Mouse (Mus musculus): ENCODE data around the gene Olfr101. TPM values are rescaled to one million over a fixed set of nuclear protein-coding genes. Genes with fewer than 3 reads are reported as not detected.
A peak's percentile ranks its signal among the peaks of the same experiment; 100 is the strongest.

Gene Olfr101
- not detected in 2 replicates for polyA plus RNA-seq (2012; rRNA removed)

GRCm38 (mm10) chr17:37304213-37304612 lies at the start of gene Olfr101:
Olfr101 (minus strand) TSS chr17:37304313.
- no peak within 1 kb of the TSS for H3K27ac ChIP-seq (ENCODE audit: insufficient read depth, low read length)
- H3K4me3 ChIP-seq (ENCODE audit: insufficient read depth, low read length): no peak within 1 kb of the TSS
- H3K4me1 ChIP-seq (ENCODE audit: control insufficient read depth, insufficient read depth, low read length): no peaks in the 10 kb centered on the region
- TF ChIP-seq CTCF (IDR thresholded peaks at IDR 0.05; ENCODE audit: extremely low read depth, insufficient read depth, low read length) (no peak), POLR2A (IDR thresholded peaks at IDR 0.05; ENCODE audit: extremely low read depth, insufficient read depth, low read length) (no peak)

- H3K4me3 ChIP-seq (ENCODE audit: insufficient read depth, low read length): no peak within 1 kb of the TSS
- H3K4me1 ChIP-seq (ENCODE audit: control insufficient read depth, insufficient read depth, low read length): no peaks in the 10 kb centered on the region
- TF ChIP-seq POLR2A (IDR thresholded peaks at IDR 0.05; ENCODE audit: extremely low read depth, insufficient read depth, low read length): no peak
- TF ChIP-seq CTCF (IDR thresholded peaks at IDR 0.05; ENCODE audit: extremely low read depth, insufficient read depth, low read length): no peak
- H3K27ac ChIP-seq (ENCODE audit: insufficient read depth, low read length): no peak within 1 kb of the TSS
Measured at GRCm38 (mm10) chr17:37339598-37339997, 35.5 kb upstream of the Olfr101 start, which contains the start of gene Olfr103. Olfr103 (minus strand) TSS chr17:37339698.

GRCm38 (mm10) chr17:37316954-37317353 lies 12.8 kb upstream of the Olfr101 start, which contains the start of gene Olfr102:
Olfr102 (minus strand) TSS chr17:37317054.
- H3K4me3 ChIP-seq (ENCODE audit: insufficient read depth, low read length): no peak within 1 kb of the TSS
- no peak within 1 kb of the TSS for H3K27ac ChIP-seq (ENCODE audit: insufficient read depth, low read length)
- TF ChIP-seq CTCF (IDR thresholded peaks at IDR 0.05; ENCODE audit: extremely low read depth, insufficient read depth, low read length): no peak
- TF ChIP-seq POLR2A (IDR thresholded peaks at IDR 0.05; ENCODE audit: extremely low read depth, insufficient read depth, low read length): no peak
- H3K4me1 ChIP-seq (ENCODE audit: control insufficient read depth, insufficient read depth, low read length): no peaks in the 10 kb centered on the region

GRCm38 (mm10) chr17:37310146-37310699 lies 6.1 kb upstream of the Olfr101 start:
- no peak overlapping the region for H3K27ac ChIP-seq (ENCODE audit: insufficient read depth, low read length)
- H3K4me1 ChIP-seq (ENCODE audit: control insufficient read depth, insufficient read depth, low read length): no peaks in the 10 kb centered on the region
- no peak for TF ChIP-seq CTCF (IDR thresholded peaks at IDR 0.05; ENCODE audit: extremely low read depth, insufficient read depth, low read length)
- no peak for TF ChIP-seq POLR2A (IDR thresholded peaks at IDR 0.05; ENCODE audit: extremely low read depth, insufficient read depth, low read length)
- no peak overlapping the region for H3K4me3 ChIP-seq (ENCODE audit: insufficient read depth, low read length)

DNA sequence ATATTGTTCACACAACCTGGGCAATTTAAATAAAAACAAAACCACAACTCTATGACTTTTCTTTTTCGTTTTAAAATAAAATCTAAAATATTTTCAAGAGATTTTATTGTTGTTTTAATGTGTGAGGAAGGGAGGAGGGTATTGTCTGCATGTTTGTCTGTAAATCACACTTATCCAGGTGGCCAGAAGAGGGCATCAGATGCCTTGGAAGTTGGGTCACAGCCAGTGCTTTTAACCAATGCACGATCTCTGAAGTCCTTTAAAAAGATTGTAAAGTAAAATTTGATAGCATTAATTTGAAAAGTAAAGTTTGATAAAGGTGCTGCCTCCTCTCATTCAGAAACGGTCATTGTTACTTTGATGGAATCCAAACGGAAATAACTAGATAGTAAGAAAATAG lies 4.4 kb upstream of the Olfr101 start:
- Histone ChIP-seq H3K27ac (ENCODE audit: insufficient read depth, low read length) (no peak overlapping the region), H3K4me1 (ENCODE audit: control insufficient read depth, insufficient read depth, low read length) (no peaks in the 10 kb centered on the region), H3K4me3 (ENCODE audit: insufficient read depth, low read length) (no peak overlapping the region)
- TF ChIP-seq CTCF (IDR thresholded peaks at IDR 0.05; ENCODE audit: extremely low read depth, insufficient read depth, low read length): 0 out of 2 replicates have a peak, but pooled peaks have one; percentile 17
- no peak for TF ChIP-seq POLR2A (IDR thresholded peaks at IDR 0.05; ENCODE audit: extremely low read depth, insufficient read depth, low read length)

- H3K4me3 ChIP-seq (ENCODE audit: insufficient read depth, low read length): no peak within 1 kb of the TSS
- H3K4me1 ChIP-seq (ENCODE audit: control insufficient read depth, insufficient read depth, low read length): no peaks in the 10 kb centered on the region
- H3K27ac ChIP-seq (ENCODE audit: insufficient read depth, low read length): no peak within 1 kb of the TSS
- TF ChIP-seq POLR2A (IDR thresholded peaks at IDR 0.05; ENCODE audit: extremely low read depth, insufficient read depth, low read length): no peak
- no peak for TF ChIP-seq CTCF (IDR thresholded peaks at IDR 0.05; ENCODE audit: extremely low read depth, insufficient read depth, low read length)
Measured at GRCm38 (mm10) chr17:37283360-37283759, 20.8 kb downstream of the Olfr101 start, which contains the start of gene Olfr99. Olfr99 (minus strand) TSS chr17:37283460.

DNA sequence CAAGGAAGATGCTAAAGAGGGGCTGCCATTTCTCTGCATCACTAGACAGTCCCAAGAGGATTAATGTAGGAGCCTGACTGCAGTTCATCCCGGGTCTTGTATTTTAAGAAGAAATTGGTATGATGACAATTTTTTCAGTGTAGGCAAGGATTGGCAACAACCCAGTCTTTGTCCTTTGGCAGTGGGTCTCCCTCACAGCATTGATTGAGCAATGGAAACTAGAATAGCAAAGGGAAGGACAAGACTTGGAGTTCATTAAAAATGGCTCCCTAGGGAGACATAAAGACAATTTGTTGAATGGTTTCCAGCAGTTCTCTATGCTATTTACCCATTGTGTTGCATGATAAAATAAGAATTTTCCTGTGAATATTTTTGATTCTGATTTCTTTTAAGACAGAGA lies 23.8 kb downstream of the Olfr101 start:
- H3K27ac ChIP-seq (ENCODE audit: insufficient read depth, low read length): no peak overlapping the region
- H3K4me3 ChIP-seq (ENCODE audit: insufficient read depth, low read length): no peak overlapping the region
- TF ChIP-seq CTCF (IDR thresholded peaks at IDR 0.05; ENCODE audit: extremely low read depth, insufficient read depth, low read length): no peak
- TF ChIP-seq POLR2A (IDR thresholded peaks at IDR 0.05; ENCODE audit: extremely low read depth, insufficient read depth, low read length): no peak
- no peaks in the 10 kb centered on the region for H3K4me1 ChIP-seq (ENCODE audit: control insufficient read depth, insufficient read depth, low read length)

- H3K4me1 ChIP-seq (ENCODE audit: control insufficient read depth, insufficient read depth, low read length): no peaks in the 10 kb centered on the region
- H3K4me3 ChIP-seq (ENCODE audit: insufficient read depth, low read length): no peak overlapping the region
- H3K27ac ChIP-seq (ENCODE audit: insufficient read depth, low read length): no peak overlapping the region
- no peak for TF ChIP-seq CTCF (IDR thresholded peaks at IDR 0.05; ENCODE audit: extremely low read depth, insufficient read depth, low read length)
- no peak for TF ChIP-seq POLR2A (IDR thresholded peaks at IDR 0.05; ENCODE audit: extremely low read depth, insufficient read depth, low read length)
Measured at GRCm38 (mm10) chr17:37276573-37276972, 27.5 kb downstream of the Olfr101 start.

GRCm38 (mm10) chr17:37275626-37276248 lies 28.4 kb downstream of the Olfr101 start:
- TF ChIP-seq CTCF (IDR thresholded peaks at IDR 0.05; ENCODE audit: extremely low read depth, insufficient read depth, low read length): no peak
- Histone ChIP-seq H3K27ac (ENCODE audit: insufficient read depth, low read length) (no peak overlapping the region), H3K4me3 (ENCODE audit: insufficient read depth, low read length) (no peak overlapping the region), H3K4me1 (ENCODE audit: control insufficient read depth, insufficient read depth, low read length) (no peaks in the 10 kb centered on the region)

GRCm38 (mm10) chr17:37270702-37271092 lies 33.4 kb downstream of the Olfr101 start:
- TF ChIP-seq CTCF (IDR thresholded peaks at IDR 0.05; ENCODE audit: extremely low read depth, insufficient read depth, low read length): no peak
- no peak for TF ChIP-seq POLR2A (IDR thresholded peaks at IDR 0.05; ENCODE audit: extremely low read depth, insufficient read depth, low read length)
- no peak overlapping the region for H3K27ac ChIP-seq (ENCODE audit: insufficient read depth, low read length)
- H3K4me3 ChIP-seq (ENCODE audit: insufficient read depth, low read length): peak overlapping the region; percentile 70
- H3K4me1 ChIP-seq (ENCODE audit: control insufficient read depth, insufficient read depth, low read length): no peaks in the 10 kb centered on the region
